Mouse (Mus musculus) spleen, adult 2 months (tissue): ENCODE measurements around the gene Slc24a1.

Source experiments
- CTCF ChIP-seq: fragments of 200-500 bp; IDR thresholded peaks from 2 replicates; pipeline ENCODE4 v1.5.1; 2011; ENCODE audit warnings: mild to moderate bottlenecking, inconsistent platforms; ENCODE audit not compliant: insufficient read depth, insufficient read length, insufficient replicate concordance; ENCODE audit errors: extremely low read depth
- POLR2A ChIP-seq: fragments of 200-500 bp; IDR thresholded peaks from 2 replicates; pipeline ENCODE4 v1.6.1; 2011; ENCODE audit warnings: low read depth, low read length, inconsistent platforms

GRCm38 (mm10) chr9:64980548-64980947, 29.1 kb upstream of the Slc24a1 start:
- TF ChIP-seq POLR2A (no peak), CTCF (no peak)
